Mouse (Mus musculus) heart, postnatal 0 days (tissue): Measurements from ENCODE around the gene Mfap5. TPM values are rescaled to one million over a fixed set of nuclear protein-coding genes. Genes with fewer than 3 reads are reported as not detected.
"Not testable (repeated sequence)": the region's sequence is repeated elsewhere in the genome, so short reads cannot be mapped to it uniquely, and the experiment has no call there.

Experiments
- ATAC-seq: fragments of 200-750 bp; cut with Nextera tagmentation; 2 replicates; pipeline ENCODE4 v1.8.0; 2017; ENCODE audit warnings: low read depth, moderate number of reproducible peaks, moderate library complexity; ENCODE audit not compliant: insufficient read depth
- DNase-seq: peaks from one replicate; pipeline ENCODE4 v3.0.0-alpha.2; 2016; ENCODE audit warnings: low spot score
- H3K27ac ChIP-seq: fragments of 300-500 bp; sonication (generic); 2 replicates; pipeline ENCODE4 v1.5.1; 2014; ENCODE audit warnings: low read depth, mild to moderate bottlenecking
- H3K27me3 ChIP-seq: fragments of 300-500 bp; sonication (generic); 2 replicates; pipeline ENCODE4 v1.6.1; 2014; ENCODE audit warnings: low read length, mixed read lengths; ENCODE audit not compliant: control insufficient read depth, insufficient read depth
- H3K36me3 ChIP-seq: fragments of 300-500 bp; sonication (generic); replicated peaks from 2 replicates; pipeline ENCODE4 v1.6.1; 2014; ENCODE audit warnings: low read length, mixed read lengths; ENCODE audit not compliant: control insufficient read depth, insufficient read depth
- H3K4me1 ChIP-seq: fragments of 300-500 bp; sonication (generic); 2 replicates; pipeline ENCODE4 v1.6.1; 2014; ENCODE audit warnings: antibody characterized with exemption; ENCODE audit not compliant: control insufficient read depth, insufficient read depth
- H3K4me2 ChIP-seq: fragments of 300-500 bp; sonication (generic); 2 replicates; pipeline ENCODE4 v1.6.1; 2014; ENCODE audit warnings: low read depth, mild to moderate bottlenecking, low read length, moderate library complexity
- H3K4me3 ChIP-seq: fragments of 300-500 bp; sonication (generic); 2 replicates; pipeline ENCODE4 v1.5.1; 2014; ENCODE audit warnings: low read depth, low read length
- H3K9ac ChIP-seq: fragments of 300-500 bp; sonication (generic); replicated peaks from 2 replicates; pipeline ENCODE4 v1.6.1; 2014; ENCODE audit warnings: low read depth, low read length, mixed read lengths
- H3K9me3 ChIP-seq: fragments of 300-500 bp; sonication (generic); replicated peaks from 2 replicates; pipeline ENCODE4 v1.6.1; 2016; ENCODE audit warnings: low read length; ENCODE audit not compliant: control insufficient read depth
- CTCF ChIP-seq: IDR thresholded peaks from 2 replicates; pipeline ENCODE4 v1.5.1; 2016; ENCODE audit warnings: antibody characterized with exemption, control low read depth, low read depth
- EP300 ChIP-seq: IDR thresholded peaks from 2 replicates; pipeline ENCODE4 v1.6.1; 2016; ENCODE audit warnings: antibody characterized with exemption, low read depth
- WGBS: fragments of 180-500 bp; shearing (Covaris S2); extraction: QIAGEN DNeasy Blood & Tissue Kit; methylation state at CpG from one replicate; pipeline ENCODE4 v1.1.7; 2014; 5-methylcytosine and 5-hydroxymethylcytosine counted together
- polyA plus RNA-seq: library from polyadenylated mRNA; unstranded; fragments of >200 nt; fragmentation: Nextera tagmentation; extraction: Ambion mirVana; gene quantifications from 2 replicates; pipeline ENCODE4 v1.2.1, GENCODE M21; 2015
- total RNA-seq: library from RNA; depleted of rRNA; stranded (reverse); fragments of >200 nt; gene quantifications from 2 replicates; pipeline ENCODE4 v1.2.3, GENCODE M21; 2014; ENCODE audit warnings: low replicate concordance; rRNA removed

The Mfap5 gene
- total RNA-seq: 31.3 and 39.4 TPM in 2 replicates
- polyA plus RNA-seq: 61.1 and 73.5 TPM in 2 replicates

GRCm38 (mm10) chr6:122505545-122505944 lies at the start of gene Mfap5:
Mfap5 (plus strand) TSS chr6:122505845.
- Histone ChIP-seq H3K4me1 (no peaks in the 10 kb centered on the region), H3K4me3 (no peak within 1 kb of the TSS), H3K9ac (no peak within 1 kb of the TSS), H3K36me3 (no peaks in the 10 kb centered on the region), H3K9me3 (no peaks in the 10 kb centered on the region), H3K4me2 (no peak within 1 kb of the TSS), H3K27me3 (no peaks in the 10 kb centered on the region), H3K27ac (no peak within 1 kb of the TSS)
- ATAC-seq (no peak), DNase-seq (no peak)
- WGBS: 78% methylated on average over 3 of the region's 3 CpGs
- TF ChIP-seq EP300 (no peak), CTCF (no peak)

- WGBS: 86% methylated on average over 8 of the region's 8 CpGs
- ATAC-seq: no peak
Observed at GRCm38 (mm10) chr6:122458946-122459693, 46.5 kb upstream of the Mfap5 start.

GRCm38 (mm10) chr6:122466092-122466713 lies 39.4 kb upstream of the Mfap5 start:
- TF ChIP-seq CTCF: no peak
- no peak for TF ChIP-seq EP300
- no peak for DNase-seq
- WGBS: 77% methylated on average over 3 of the region's 3 CpGs
- Histone ChIP-seq H3K9ac (no peak overlapping the region), H3K27me3 (no peaks in the 10 kb centered on the region), H3K36me3 (no peaks in the 10 kb centered on the region), H3K27ac (no peak overlapping the region), H3K4me1 (no peaks in the 10 kb centered on the region), H3K9me3 (no peaks in the 10 kb centered on the region), H3K4me3 (no peak overlapping the region), H3K4me2 (no peak overlapping the region)
- no peak for ATAC-seq

More at GRCm38 (mm10) chr6:122458946-122459693, 46.5 kb upstream of the Mfap5 start:
- no peak for DNase-seq
- Histone ChIP-seq H3K27ac (no peak overlapping the region), H3K4me3 (no peak overlapping the region), H3K27me3 (no peaks in the 10 kb centered on the region), H3K9me3 (no peaks in the 10 kb centered on the region), H3K9ac (no peak overlapping the region), H3K36me3 (no peaks in the 10 kb centered on the region), H3K4me2 (no peak overlapping the region), H3K4me1 (no peaks in the 10 kb centered on the region)
- TF ChIP-seq EP300: no peak
- no peak for TF ChIP-seq CTCF

- no peak overlapping the region for H3K4me2 ChIP-seq
- H3K9me3 ChIP-seq: no peaks in the 10 kb centered on the region
- no peaks in the 10 kb centered on the region for H3K27me3 ChIP-seq
- H3K4me1 ChIP-seq: no peaks in the 10 kb centered on the region
- H3K36me3 ChIP-seq: no peaks in the 10 kb centered on the region
- no peak overlapping the region for H3K9ac ChIP-seq
- DNase-seq (no peak), ATAC-seq (no peak)
- no peak overlapping the region for H3K4me3 ChIP-seq
- TF ChIP-seq CTCF (no peak), EP300 (no peak)
- no peak overlapping the region for H3K27ac ChIP-seq
- 87% methylated on average over 15 of the region's 15 CpGs for WGBS
Observed at GRCm38 (mm10) chr6:122469030-122469640, 36.5 kb upstream of the Mfap5 start.

GRCm38 (mm10) chr6:122470240-122470639 lies 35.4 kb upstream of the Mfap5 start:
- WGBS: 55% methylated on average over 2 of the region's 2 CpGs
- no peak for ATAC-seq
- H3K4me1 ChIP-seq: no peaks in the 10 kb centered on the region
- no peak for TF ChIP-seq CTCF
- TF ChIP-seq EP300: no peak
- no peak overlapping the region for H3K4me2 ChIP-seq
- no peak overlapping the region for H3K4me3 ChIP-seq
- no peaks in the 10 kb centered on the region for H3K9me3 ChIP-seq
- H3K27me3 ChIP-seq: no peaks in the 10 kb centered on the region
- H3K27ac ChIP-seq: no peak overlapping the region
- H3K9ac ChIP-seq: no peak overlapping the region
- no peaks in the 10 kb centered on the region for H3K36me3 ChIP-seq
- no peak for DNase-seq

GRCm38 (mm10) chr6:122471461-122471860 lies 34.2 kb upstream of the Mfap5 start:
- not testable (repeated sequence) for H3K27me3 ChIP-seq, H3K4me2 ChIP-seq, ATAC-seq, H3K4me1 ChIP-seq, H3K4me3 ChIP-seq, DNase-seq, H3K9me3 ChIP-seq, H3K36me3 ChIP-seq, H3K9ac ChIP-seq, H3K27ac ChIP-seq
- 69% methylated on average over 3 of the region's 3 CpGs for WGBS
